In the genomic region with DNA sequence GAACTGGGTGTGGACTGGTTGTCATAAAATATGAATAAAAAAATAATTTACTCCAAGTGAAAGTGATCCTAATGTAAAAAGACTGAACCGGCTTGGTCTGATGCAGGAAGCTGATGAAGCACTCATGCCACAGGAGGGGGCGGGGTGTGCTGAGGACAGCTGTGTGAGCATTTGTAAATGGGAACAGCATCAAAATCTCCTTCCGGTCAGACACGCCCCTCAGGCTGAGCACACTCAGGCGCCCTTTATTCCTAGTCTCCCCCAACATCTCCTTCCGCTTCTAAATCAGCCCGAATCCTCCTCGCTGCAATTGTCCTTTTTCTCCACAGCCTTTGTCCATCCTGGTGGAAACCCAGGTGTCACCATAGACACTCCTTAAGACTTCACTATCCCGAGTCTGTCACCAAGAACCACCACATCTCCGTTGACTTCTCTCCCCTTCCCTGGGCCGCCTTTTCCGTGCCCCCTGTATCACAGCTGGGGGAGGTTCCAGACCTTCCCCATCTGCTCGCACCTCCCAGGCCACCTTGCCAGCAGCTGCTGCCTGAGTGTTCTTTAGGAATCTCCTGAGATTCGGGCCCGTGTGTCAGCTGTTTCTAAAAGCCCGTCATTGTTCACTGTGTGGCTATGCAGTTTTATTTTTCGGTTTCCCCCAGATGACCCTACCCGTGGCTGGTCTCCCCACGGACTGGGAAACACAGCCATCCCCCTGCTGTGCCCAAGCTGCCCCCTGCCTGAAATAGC, we compare ENCODE assay signal across 8 mouse cellular contexts. TPM values are rescaled to one million over a fixed set of nuclear protein-coding genes. Genes with fewer than 3 reads are reported as not detected.
DNase-seq lines count a peak whose midpoint lies in the region; ATAC-seq and TF ChIP-seq lines count a peak whose summit lies in the region.

No protein-coding gene starts in this region.

- TF ChIP-seq RAD21 in MEL (IDR thresholded peaks at IDR 0.05; ENCODE audit: low read depth, low read length) = no peak

- no peaks in the 10 kb centered on the region for H3K9me3 ChIP-seq in MEL (replicated peaks; ENCODE audit: insufficient read depth, low read length)
- no peaks in the 10 kb centered on the region for H3K9me3 ChIP-seq in forebrain, embryonic 13.5 days (replicated peaks)
- no peaks in the 10 kb centered on the region for H3K9me3 ChIP-seq in hindbrain, embryonic 10.5 days
- no peaks in the 10 kb centered on the region for H3K9me3 ChIP-seq in midbrain, postnatal 0 days (ENCODE audit: low read length)

- no peak for TF ChIP-seq EP300 in MEL (IDR thresholded peaks at IDR 0.05; ENCODE audit: low read depth in 1 of 2, low read length in 2 of 2)

- no peak for TF ChIP-seq POLR2A in MEL (IDR thresholded peaks at IDR 0.05; ENCODE audit: control insufficient read depth in 1 of 2, insufficient read depth in 1 of 2, low read depth in 1 of 2, low read length in 2 of 2, poor library complexity in 1 of 2)

- peak overlapping the region in 1 of 2 experiments; percentile 57; a peak in 2 of 4 replicates for H3K4me3 ChIP-seq in MEL (ENCODE audit: control insufficient read depth in 1 of 2, insufficient read depth in 1 of 2, low read depth in 2 of 2, low read length in 2 of 2)
- H3K4me3 ChIP-seq in forebrain, embryonic 13.5 days = peak overlapping the region; percentile 21
- peak overlapping the region; percentile 45 for H3K4me3 ChIP-seq in hindbrain, embryonic 10.5 days
- peak overlapping the region; percentile 22; the same call in 1 of the 2 replicates for H3K4me3 ChIP-seq in midbrain, postnatal 0 days (ENCODE audit: low read depth, low read length)

- no peaks in the 10 kb centered on the region for H3K79me2 ChIP-seq in MEL (ENCODE audit: control insufficient read depth, insufficient read depth, low read length, poor library complexity)

- peak overlapping the region; percentile 58 for H3K4me2 ChIP-seq in forebrain, embryonic 13.5 days
- H3K4me2 ChIP-seq in midbrain, postnatal 0 days (ENCODE audit: low read depth, low read length, poor library complexity, severe bottlenecking) = peak overlapping the region; percentile 44

- peak; percentile 92 for ATAC-seq in forebrain, embryonic 13.5 days
- ATAC-seq in midbrain, postnatal 0 days (ENCODE audit: low FRiP score) = peak; percentile 81

- 17% methylated on average over 19 of the region's 19 CpGs for WGBS in forebrain, embryonic 13.5 days
- 16% methylated on average over 19 of the region's 19 CpGs for WGBS in hindbrain, embryonic 10.5 days
- 5% methylated on average over 19 of the region's 19 CpGs for WGBS in midbrain, postnatal 0 days

- DNase-seq in B cell, adult 2 months = peak; percentile 25 to 37
- DNase-seq in MEL (ENCODE audit: low read depth, low spot score) (peak; percentile 63), liver (peak; percentile 59)
- peak; percentile 50 for DNase-seq in hindbrain, embryonic 10.5 days (ENCODE audit: low spot score)
- peak; percentile 66 for DNase-seq in midbrain, postnatal 0 days (ENCODE audit: low spot score)
- DNase-seq in cerebellum, postnatal 4 days (ENCODE audit: low spot score in 2 of 2) = no peak
- DNase-seq in urinary bladder, adult 2 months (ENCODE audit: low spot score) = no peak

- H3K9ac ChIP-seq in MEL (ENCODE audit: control insufficient read depth, low read depth, low read length, poor library complexity, severe bottlenecking) = no peak overlapping the region
- H3K9ac ChIP-seq in forebrain, embryonic 13.5 days = peak overlapping the region; percentile 24
- peak overlapping the region; percentile 30 for H3K9ac ChIP-seq in midbrain, postnatal 0 days (replicated peaks; ENCODE audit: low read length, poor library complexity, severe bottlenecking)

- H3K36me3 ChIP-seq in MEL (ENCODE audit: control insufficient read depth in 1 of 2, insufficient read depth in 2 of 2, low read length in 2 of 2) = no peaks in the 10 kb centered on the region
- H3K36me3 ChIP-seq in forebrain, embryonic 13.5 days (ENCODE audit: poor library complexity, severe bottlenecking) = no peaks in the 10 kb centered on the region
- H3K36me3 ChIP-seq in hindbrain, embryonic 10.5 days = no peaks in the 10 kb centered on the region
- no peaks in the 10 kb centered on the region for H3K36me3 ChIP-seq in midbrain, postnatal 0 days (ENCODE audit: insufficient read depth, low read length)

- H3K4me1 ChIP-seq in MEL (ENCODE audit: control insufficient read depth in 1 of 2, insufficient read depth in 2 of 2, low read length in 2 of 2) = no peaks in the 10 kb centered on the region
- H3K4me1 ChIP-seq in forebrain, embryonic 13.5 days = peaks cover 8% of the 10 kb centered on the region
- H3K4me1 ChIP-seq in hindbrain, embryonic 10.5 days (replicated peaks) = peaks cover 17% of the 10 kb centered on the region
- peaks cover 7% of the 10 kb centered on the region for H3K4me1 ChIP-seq in midbrain, postnatal 0 days (ENCODE audit: insufficient read depth, low read length)

- H3K27me3 ChIP-seq in MEL (ENCODE audit: control insufficient read depth in 1 of 2, insufficient read depth in 2 of 2, low read length in 2 of 2) = peaks cover 0 to 2% of the 10 kb centered on the region in 2 experiments; a peak in 2 of 4 replicates
- no peaks in the 10 kb centered on the region for H3K27me3 ChIP-seq in forebrain, embryonic 13.5 days
- H3K27me3 ChIP-seq in hindbrain, embryonic 10.5 days (ENCODE audit: insufficient read depth, poor library complexity, severe bottlenecking) = no peaks in the 10 kb centered on the region
- no peaks in the 10 kb centered on the region for H3K27me3 ChIP-seq in midbrain, postnatal 0 days (ENCODE audit: insufficient read depth, low read length)

- no peak overlapping the region for H3K27ac ChIP-seq in MEL (ENCODE audit: control insufficient read depth, low read depth, low read length)
- peak overlapping the region; percentile 78 for H3K27ac ChIP-seq in forebrain, embryonic 13.5 days
- H3K27ac ChIP-seq in hindbrain, embryonic 10.5 days = peak overlapping the region; percentile 82
- 0 out of 2 replicates have a peak overlapping the region, but pooled peaks have one; percentile 39 for H3K27ac ChIP-seq in midbrain, postnatal 0 days (ENCODE audit: low read depth, low read length)

- no peak for TF ChIP-seq CTCF in MEL (IDR thresholded peaks at IDR 0.05 in 2 of 3, conservative IDR thresholded peaks at IDR 0.05 in 1 of 3; ENCODE audit: control insufficient read depth in 1 of 3, insufficient read depth in 1 of 3, low read depth in 2 of 3, low read length in 3 of 3, poor library complexity in 1 of 3, severe bottlenecking in 1 of 3)
- no peak for TF ChIP-seq CTCF in midbrain, postnatal 0 days (IDR thresholded peaks at IDR 0.05)

TF ChIP-seq in MEL, 35 proteins besides CTCF, POLR2A, EP300 and RAD21:
- TF ChIP-seq RCOR1 (IDR thresholded peaks at IDR 0.05; ENCODE audit: low read depth, low read length) (no peak), GABPA (IDR thresholded peaks at IDR 0.05; ENCODE audit: low read depth, low read length) (no peak), NRF1 (IDR thresholded peaks at IDR 0.05; ENCODE audit: insufficient read depth, low read depth, low read length, poor library complexity, severe bottlenecking) (no peak), MXI1 (IDR thresholded peaks at IDR 0.05; ENCODE audit: low read depth, low read length) (0 out of 2 replicates have a peak, but pooled peaks have one; percentile 43), KAT2A (conservative IDR thresholded peaks at IDR 0.05; ENCODE audit: low read depth, low read length) (no peak), ZKSCAN1 (IDR thresholded peaks at IDR 0.05; ENCODE audit: low read depth, low read length) (no peak)

RNA-seq across cellular contexts. Expression of gene Tex35, which starts 7.2 kb away (rescaled TPM):
- not detected in 2 replicates for total RNA-seq in MEL (2012; rRNA removed)
- not detected for polyA plus RNA-seq in MEL (2012; ENCODE audit: insufficient read depth in 1 of 2, insufficient read length in 2 of 2, low read depth in 1 of 2, low replicate concordance in 2 of 2, missing spikeins in 1 of 2)
- polyA plus RNA-seq in forebrain, embryonic 13.5 days (2015; fragmentation: Nextera tagmentation; extraction: Ambion mirVana) = not detected in 2 replicates
- 0.24 TPM in 1 of 2 replicates, not detected in the other for polyA plus RNA-seq in hindbrain, embryonic 10.5 days (2016; fragmentation: Nextera tagmentation; extraction: Ambion mirVana)
- not detected in 2 replicates for total RNA-seq in midbrain, postnatal 0 days (2014; rRNA removed)
- not detected in 2 replicates for polyA plus RNA-seq in midbrain, postnatal 0 days (2015; fragmentation: Nextera tagmentation; extraction: Ambion mirVana)
- polyA plus RNA-seq in urinary bladder, adult 2 months (2012; rRNA removed) = not detected in 2 replicates

Comparison
In these comparisons a context has a peak if more than half of its experiments do, and no peak if none do; other contexts are left out.
1. DNase-seq: peak in B cell, adult 2 months (2 of 2), MEL (single experiment), hindbrain, embryonic 10.5 days (single experiment), liver (single experiment) and midbrain, postnatal 0 days (single experiment); none in cerebellum, postnatal 4 days (0 of 2) and urinary bladder, adult 2 months (single experiment).